Mouse (Mus musculus) inflammation-experienced regulatory T-cells, adult 6 months (primary cell): ENCODE measurements around the gene Epb41l5. TPM values are rescaled to one million over a fixed set of nuclear protein-coding genes. Genes with fewer than 3 reads are reported as not detected.
A peak's percentile ranks its signal among the peaks of the same experiment; 100 is the strongest.

ENCODE experiments used
- ATAC-seq: one replicate; pipeline ENCODE4 v1.8.0; 2017
- polyA plus RNA-seq, 3 experiments: library from polyadenylated mRNA; unstranded; fragments of 100-300 nt; shearing (Covaris generic); gene quantifications; one replicate each; pipeline ENCODE4 v1.2.1; 2017

The Epb41l5 gene
- polyA plus RNA-seq, 3 experiments from 2014 or later: 0.40 to 1.8 (median 1.1) TPM

DNA sequence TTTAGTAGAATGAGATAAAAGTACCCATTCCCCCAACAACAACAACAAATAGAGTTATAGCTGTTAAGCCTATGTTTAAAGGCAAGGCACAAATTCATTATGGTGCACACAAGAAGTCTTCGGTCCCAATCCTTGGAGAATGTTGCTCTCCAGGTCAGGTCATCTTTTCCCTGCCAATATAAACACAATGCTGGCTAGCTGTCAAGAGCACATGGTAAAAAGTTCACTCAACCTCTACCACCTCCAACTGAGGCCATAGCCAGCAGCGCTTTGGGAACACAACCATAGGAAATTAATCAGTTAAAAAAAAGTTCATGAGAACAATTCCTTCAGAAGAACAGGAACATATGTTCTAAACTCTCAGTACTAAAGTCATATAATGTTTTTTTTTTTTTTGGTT lies 58.8 kb downstream of the Epb41l5 start:
- ATAC-seq: no peak

DNA sequence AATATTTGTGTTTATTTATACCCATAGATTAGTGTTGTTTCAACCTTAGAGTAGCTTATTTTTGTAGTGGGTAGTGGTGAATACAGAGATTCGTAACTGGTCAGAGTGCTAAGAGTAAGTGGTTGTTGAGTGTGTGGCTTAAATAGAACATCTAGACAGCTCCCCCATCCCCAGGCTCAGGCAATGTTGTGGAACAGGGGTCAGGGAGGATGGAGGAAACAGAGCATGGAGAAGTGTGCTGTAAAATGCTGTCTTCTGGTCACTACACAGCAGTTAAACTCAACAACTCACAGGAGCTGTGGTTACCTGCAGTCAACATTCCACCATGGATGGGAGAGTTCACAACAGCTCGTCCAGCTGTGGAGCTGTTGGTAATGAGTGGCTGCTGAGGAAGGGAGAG lies 63.8 kb downstream of the Epb41l5 start:
- ATAC-seq: no peak

DNA sequence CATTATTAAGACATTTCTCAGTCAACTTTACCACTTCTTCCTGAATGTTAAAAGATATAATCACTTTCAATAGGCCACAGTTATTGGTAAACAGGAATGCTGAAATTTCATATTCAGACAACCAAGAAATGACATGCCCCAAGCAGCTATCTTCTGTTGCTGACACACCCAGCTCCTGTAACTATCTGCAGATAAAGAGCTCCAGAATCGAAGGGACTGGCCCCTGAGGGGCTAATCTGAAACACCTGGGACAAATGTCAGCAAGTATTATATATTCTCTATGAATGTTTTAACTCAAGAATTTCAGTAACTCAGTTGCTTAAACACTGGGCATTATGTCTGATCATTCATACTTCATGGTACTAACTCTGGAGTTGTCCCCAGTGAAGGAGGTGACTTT lies 78.7 kb downstream of the Epb41l5 start:
- ATAC-seq: no peak

DNA sequence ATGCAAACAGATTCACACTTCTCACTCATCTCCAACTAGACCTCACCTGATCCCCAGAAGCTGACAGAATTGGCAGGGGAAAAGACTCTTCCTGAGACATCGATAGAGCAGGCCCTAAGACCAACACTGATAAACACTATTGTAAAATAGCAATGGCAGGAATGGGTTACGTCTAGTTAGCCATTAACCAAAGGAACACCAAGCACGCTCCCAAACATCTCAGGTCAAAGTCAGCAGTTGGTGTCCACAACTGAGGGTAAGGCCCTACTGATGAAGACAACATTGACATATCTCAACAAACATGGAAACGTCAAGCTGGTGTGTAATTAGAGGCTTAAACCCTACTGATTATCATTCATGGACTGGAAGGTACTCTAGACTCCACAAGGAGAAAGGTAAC lies 83.3 kb downstream of the Epb41l5 start:
- ATAC-seq: no peak

DNA sequence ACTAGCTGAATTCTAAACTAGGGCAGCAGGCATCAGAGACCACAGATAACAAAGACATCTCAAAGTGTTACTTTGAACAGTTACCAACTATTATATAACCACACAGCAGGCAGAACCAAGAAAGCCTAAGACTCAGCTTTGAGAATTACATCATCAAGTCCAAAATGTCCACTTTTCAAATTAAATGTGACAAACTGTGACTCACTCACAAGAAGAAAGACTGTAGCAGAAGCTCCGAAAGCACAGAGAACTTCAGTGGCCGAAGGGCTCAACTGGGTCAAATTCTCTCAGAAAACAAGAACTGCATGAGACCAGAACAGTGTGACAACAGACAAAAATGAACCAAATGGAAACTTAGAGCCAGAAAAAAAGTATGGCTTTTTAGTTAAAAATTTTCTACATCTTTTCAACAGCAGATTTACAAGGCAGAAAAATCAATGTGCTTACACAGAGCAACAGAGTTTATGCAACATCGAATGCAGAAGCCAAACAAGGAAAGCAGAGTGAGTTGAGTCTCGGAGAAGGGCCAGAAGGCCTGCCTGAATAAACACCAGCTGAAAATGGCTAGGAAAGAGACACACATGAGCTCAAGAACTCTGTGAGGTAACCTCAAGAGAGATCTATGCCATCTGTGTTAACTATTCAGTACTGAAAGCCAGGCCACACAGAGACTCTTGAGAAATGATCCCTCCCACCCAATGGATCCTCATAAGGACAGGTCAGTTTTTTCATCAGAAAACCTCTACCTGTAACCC lies 91.0 kb downstream of the Epb41l5 start:
- ATAC-seq: no peak

DNA sequence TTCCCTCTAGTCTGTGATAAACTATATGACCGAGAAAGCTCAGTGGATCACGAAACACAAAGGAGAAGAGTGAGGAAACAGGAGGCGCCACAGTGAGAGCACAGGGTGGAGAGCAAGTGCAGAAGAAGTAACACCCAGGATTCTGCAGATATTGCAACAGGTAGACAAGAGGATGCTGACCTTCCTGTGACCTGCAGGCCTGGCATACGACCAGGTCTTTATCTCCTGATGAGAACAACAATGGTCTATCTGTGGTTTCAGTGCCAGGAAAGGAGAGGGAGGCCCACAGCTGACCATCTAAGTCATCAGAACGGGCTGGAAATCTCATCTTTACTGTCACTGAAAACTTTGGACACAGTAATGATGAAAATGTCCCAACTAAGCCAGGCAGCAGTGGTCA lies 93.1 kb downstream of the Epb41l5 start:
- ATAC-seq: no peak

DNA sequence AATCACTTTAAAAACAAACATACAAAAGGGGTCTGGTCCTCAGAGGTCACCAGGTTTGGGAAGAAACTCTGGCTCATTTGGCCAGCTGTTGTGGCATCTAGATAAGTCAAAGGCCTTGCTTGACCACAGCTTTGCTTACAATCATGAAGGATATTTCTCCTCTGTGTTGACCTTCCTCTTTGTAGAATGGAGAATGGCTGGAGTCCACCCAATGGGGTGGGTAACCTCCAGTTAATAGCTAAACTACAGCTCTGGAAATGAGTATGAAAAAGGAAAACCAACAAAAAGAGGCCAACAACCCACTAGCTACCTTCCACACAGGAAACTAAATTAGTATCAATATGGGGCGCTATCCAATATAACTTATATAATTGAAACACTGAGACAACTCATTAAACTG lies 97.1 kb downstream of the Epb41l5 start:
- no peak for ATAC-seq

DNA sequence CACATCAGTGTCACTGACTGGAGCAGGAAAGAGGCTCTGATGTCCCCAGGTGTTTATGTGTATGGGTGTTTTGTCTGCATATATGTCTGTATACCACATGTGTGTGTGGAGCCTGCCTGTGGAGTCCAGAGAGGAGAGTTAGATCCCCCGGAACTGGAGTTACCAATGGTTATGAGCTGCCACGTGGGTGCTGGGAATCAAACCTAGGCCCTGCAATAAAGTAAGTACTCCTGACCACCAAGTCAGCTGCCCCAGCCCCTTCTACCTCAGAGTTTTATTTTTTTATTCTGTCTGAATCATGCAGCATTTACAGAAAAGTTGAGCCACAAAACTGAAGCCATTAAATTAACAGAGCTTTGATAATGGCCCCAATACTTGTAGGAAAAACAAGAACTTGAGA lies 98.7 kb downstream of the Epb41l5 start:
- no peak for ATAC-seq

DNA sequence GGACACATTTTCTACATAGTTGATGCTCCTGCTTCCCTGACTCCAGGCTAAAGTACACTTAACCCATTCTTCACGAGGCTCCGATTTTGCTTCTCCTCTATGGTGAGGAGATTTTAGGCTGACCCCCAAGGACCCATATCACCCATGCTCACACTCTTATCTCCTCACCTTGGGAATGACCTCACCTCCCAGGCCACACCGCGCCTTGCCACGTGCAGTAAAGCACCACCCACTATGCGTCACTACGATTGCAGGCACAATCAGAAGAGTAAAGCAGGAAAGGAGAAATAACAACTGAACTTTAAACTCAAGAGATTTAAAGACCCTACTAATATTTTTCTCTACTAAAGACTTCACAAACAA lies 99.5 kb downstream of the Epb41l5 start:
- no peak for ATAC-seq

DNA sequence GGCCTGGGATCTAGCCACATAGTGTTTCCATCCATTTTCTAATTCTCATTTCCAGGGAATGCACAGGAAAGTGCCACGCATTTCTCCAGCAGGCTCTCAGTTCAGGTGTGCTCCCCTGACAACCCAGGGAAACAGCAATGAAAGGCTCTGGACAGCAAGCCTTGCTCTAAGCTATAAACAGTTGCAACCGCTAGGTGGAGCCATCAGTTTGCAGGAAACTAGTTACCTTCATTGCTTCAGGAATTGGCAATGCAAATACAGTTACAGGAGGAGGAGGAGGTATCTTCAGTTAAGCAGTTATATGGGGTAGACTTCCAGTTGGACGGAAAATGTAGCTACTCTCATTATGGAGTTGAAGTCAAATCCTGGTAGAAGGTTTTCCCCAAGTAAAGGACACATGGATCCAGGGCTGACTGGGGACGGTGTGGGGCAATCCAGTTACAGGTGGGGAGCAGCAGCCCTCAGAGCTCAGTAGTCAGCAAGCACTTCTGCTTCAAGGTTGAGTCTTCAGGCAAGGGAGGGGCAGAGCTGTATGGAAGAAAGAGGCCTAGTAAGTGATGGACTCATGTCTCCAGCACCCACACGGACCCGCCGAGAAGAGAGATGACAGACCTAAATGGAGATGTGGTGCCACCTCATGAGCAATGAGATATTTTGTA lies 100.0 kb downstream of the Epb41l5 start:
- peak; percentile 83 for ATAC-seq

DNA sequence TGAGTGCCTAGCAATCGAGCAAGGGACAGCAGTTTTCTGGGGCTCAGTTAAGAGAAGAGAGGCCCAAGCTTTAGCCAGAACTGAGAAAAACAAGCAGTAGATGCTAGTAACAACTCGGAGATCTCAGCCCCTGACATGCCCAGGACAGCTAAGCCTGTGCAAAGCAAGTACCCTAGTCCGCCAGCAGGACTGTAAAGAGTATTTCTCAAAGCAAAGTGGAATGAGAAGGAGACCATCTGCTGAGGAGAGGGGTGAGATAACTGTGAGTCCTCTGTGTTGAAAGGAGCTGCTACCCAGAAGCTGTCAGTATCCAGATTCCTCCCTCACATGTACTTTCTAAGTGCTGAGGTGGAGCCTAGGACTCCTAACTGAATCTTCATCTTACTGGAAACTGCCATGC lies 102.3 kb downstream of the Epb41l5 start:
- ATAC-seq: no peak

DNA sequence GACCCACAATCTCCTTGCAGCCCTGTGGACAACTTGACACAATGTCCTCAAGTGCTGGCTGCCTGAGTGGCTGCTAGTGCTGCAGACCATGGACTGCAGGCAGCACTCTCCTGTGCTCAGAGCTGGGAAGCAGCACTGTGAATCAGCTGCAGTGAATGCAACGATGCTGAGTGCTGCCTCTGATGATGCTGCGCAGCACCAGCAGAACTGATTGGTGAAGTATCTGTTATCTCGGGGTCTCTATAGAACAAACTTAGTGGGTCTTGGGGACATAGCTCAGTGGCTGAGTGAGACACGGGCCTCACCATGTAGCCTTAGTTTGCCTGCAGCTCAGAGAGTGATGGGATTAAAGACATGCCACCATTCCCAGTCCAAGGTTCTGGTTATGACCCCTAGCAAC lies 103.1 kb downstream of the Epb41l5 start:
- ATAC-seq: no peak

DNA sequence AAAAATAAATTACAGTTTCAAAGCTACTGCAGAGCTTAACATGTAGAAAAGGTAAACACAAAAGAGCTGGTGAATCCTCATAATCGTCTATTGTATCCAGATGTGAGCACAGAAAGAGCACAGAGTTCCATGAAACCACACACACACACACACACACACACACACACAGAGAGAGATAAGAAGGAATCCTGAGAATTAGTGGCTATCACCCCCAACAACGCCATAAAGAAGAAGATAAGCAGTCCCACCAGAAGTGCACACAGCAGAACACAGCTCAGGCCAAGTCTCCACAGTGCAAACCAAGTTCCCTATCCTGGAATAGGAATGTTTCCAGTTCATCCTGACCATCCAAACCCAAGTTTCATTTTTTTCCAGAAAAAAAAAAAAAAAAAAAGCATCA lies 103.6 kb downstream of the Epb41l5 start:
- ATAC-seq: no peak

DNA sequence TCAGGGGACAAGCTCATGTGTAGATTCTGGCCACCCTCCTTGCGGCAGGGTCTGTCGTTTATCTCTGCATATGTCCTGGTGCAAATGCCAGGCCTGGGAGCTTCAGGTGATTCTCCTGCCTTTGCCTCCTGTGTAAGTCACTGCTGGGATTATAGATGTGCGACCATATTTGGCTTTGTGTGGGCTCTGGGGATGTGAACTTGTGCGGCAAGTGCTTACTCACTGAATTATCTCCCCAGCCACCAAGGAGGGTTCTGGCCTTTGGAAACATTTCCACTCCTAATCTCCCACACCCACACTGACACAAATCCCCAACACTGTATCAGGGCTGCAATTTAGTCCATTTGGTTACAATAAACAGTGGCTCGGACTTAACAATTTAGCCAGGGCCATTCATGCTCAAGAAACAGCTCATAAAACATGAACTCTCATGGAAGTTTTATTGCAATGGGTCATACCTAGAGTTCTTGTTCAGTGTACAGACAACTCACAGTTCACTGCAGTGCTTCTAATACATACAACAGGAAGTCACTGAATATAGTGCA lies 104.1 kb downstream of the Epb41l5 start:
- no peak for ATAC-seq

DNA sequence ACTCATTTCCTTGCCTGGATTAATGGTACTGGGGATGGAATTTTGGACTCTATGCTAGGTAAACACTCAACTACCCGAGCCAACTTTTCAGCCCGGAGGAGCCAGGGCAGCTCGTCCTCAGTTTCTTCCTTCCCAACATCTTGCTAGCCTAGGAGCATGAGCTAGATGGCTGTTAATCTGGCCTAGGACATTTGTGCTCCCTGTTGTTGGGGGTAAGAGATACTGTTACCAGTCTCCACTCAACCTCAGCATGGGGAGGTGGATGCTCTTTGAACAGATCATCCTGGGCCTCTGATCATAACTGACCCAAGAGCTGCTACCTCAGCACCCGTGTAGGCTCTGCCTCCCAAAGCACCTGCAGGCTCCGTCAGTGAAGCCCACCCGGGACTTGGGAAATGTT lies 105.5 kb downstream of the Epb41l5 start:
- no peak for ATAC-seq

DNA sequence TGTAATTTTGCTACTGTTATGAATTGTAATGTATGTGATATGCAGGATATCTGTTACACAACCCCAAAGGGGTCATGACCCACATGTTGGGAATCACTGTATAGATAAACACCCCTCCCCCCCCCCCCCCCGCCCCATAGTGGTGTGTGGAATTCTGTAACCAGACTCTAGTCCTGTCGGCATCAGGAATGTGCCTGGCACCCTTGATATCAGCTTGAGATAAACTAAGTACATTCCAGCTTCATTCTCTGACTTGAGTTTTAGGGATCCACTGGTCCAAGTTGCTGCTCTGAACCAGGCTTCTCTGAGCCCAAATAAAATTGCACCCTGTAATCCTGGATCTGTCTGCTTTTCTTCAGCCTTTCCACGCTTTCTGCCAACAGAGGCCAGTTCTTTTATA lies 107.2 kb downstream of the Epb41l5 start:
- no peak for ATAC-seq

DNA sequence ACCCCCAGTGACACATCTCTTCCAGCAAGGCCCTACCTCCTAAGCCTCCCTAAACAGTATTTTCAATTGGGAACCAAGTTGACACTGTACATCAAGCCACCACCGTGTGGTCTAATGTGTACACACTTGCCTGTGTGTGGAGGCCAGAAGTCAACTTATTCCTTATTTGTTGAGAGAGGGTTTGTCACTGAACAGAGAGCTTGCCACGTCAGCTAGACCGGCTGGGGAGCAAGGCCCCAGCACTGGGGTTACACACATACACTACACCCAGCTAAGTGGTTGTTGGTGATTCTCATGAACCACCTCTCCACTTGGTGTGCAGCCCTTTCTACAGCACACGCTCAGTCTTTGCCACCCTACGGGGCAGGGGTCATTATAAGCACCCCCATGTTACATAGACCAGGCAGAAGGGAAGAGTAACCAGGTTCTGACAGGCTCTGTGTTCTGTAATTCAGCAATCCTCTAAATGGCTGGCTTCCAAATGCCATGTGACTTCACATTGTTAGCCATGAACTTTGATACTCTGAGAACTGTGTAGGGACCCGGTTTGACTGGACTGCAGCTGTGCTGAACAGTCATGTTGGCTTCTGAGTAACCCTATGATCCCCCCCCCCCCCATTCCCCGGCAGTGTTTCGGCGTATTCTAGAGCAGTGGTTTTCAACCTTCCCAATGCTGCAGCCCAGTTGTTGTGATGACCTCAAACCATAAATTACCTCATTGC lies 107.8 kb downstream of the Epb41l5 start:
- no peak for ATAC-seq

DNA sequence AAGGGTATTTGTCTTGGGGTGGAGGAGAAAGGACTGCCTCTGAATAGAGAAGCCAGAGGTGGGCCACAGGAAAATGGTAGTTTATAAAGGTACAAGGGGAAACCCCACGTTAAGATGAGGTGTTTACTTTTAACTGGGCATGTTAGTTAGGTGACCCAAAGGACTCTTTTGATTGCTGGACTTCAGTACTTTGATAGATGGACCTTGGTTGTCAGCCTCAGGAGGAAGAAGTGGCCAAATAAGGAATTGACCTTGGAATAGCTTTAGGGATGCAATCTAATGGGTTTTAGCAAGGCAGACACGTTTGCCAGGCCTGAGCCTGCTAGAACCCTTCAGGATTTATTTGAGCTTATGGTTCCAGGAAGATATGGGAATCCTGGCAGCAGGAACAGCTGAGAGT lies 109.5 kb downstream of the Epb41l5 start:
- no peak for ATAC-seq

DNA sequence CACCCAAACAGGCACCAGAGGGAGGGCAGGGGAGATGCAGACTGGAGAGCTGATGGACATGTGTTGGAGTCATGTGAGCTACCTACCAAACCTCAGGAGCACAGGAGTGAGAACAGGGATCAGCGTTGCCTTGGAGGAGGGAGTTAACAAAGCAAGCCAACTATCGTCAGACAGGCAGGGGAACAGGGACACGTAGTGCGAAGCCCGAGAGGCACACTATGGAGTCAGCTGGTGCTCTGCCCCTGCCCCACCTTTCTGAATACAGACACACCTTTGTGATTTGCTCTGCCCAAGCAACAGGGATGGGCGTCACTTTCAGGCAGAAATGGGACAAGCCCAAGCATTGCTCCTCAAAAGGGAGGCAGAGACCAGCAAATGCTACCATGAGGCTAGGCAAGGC lies 111.1 kb downstream of the Epb41l5 start:
- no peak for ATAC-seq

DNA sequence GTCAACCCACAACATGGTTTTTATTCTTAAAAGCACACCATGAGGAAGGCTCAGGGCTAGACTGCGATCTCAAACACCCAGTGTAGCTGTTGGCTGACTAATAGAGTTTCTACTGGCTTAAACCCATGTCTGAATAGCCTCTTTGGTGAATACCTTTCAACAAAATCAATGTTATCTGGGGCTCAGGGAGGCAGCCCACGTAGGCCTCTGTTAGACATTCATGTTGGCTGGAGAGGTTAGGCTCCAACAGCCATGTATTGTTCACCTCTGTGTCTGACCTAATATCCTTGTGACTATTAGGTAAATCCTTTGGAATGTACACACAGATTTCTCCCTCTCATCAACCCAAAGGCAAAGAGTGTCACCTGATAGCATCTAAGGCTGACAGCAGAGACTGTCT lies 112.7 kb downstream of the Epb41l5 start:
- ATAC-seq: no peak

DNA sequence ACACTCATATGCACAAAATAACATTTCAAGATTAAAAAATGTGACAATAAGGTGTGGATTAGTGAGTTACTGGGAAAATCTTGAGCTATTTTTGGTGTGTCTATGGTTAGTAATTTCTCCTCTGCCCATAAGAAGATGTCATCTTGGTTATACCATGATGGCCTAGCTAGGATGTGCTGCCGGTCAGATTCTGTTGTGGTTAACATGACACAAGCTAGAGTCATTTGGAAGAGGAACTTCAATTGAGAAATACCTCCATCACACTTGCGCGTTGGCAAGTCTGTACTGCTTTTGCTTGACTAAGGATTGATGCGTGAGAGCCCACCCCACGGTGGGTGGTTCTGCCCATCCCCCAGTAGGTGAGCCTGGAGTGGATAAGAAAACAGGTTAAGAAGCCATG lies 114.5 kb downstream of the Epb41l5 start:
- ATAC-seq: no peak

DNA sequence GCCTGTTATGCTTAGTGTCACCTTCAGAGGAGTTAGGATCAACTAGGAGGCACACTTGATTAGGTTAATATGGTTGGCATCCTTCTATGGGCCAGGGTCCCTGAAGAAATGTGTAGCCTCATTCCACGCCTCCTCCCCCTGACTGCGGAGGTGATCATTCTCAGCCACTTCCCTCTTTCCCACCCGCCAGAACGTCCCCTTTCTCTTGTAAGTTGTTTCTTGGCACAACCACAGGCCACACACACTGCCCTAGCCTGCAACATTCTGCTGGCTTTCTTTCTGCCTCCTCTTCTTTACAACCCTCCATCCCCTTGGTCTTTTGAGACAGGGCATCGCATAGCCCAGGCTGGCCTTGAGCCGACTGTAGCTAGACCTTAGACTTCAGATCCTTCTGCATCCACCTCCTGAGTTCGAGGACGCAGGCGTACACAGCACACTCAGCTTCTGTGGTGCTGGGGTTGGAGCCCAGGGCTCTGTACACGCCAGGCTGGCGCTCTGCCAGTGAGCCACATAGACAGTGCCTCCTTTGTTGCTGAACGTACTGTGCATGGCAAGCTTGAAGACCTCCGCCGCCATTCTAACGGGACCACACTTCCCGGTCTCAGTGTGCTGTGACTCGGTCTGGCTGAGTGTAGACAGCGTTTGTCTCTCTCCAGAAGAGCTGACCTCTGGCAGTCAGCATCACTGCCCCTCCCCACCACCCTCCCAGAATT lies 115.6 kb downstream of the Epb41l5 start:
- no peak for ATAC-seq

DNA sequence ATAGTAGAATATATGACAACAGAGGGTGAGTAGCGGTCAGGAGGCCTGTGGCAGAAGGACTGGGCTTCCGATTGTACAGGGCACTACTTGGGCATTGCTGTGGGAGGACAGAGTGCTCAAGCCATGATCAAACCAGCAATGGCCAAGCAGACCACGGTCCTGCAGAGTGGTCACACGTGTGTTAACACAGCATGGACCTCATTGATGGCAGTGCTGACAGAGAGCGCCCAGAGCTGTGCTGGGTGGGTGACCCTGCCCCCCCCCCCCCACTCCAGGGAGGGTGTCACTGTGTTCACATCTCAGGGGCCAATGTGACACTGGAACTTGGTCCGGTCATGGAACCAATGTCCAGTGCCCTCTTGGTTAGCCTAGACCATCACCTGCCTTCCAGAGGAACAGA lies 116.6 kb downstream of the Epb41l5 start:
- ATAC-seq: no peak
